Mouse (Mus musculus) spleen, postnatal 10 days (tissue): ENCODE measurements around the gene Igdcc4.

Source experiments
- DNase-seq, 2 experiments: peaks; one replicate each; pipeline ENCODE4 v3.0.0; 2021 to 2022; ENCODE audit warnings: low spot score in 2 of 2

Igdcc4 gene

DNA sequence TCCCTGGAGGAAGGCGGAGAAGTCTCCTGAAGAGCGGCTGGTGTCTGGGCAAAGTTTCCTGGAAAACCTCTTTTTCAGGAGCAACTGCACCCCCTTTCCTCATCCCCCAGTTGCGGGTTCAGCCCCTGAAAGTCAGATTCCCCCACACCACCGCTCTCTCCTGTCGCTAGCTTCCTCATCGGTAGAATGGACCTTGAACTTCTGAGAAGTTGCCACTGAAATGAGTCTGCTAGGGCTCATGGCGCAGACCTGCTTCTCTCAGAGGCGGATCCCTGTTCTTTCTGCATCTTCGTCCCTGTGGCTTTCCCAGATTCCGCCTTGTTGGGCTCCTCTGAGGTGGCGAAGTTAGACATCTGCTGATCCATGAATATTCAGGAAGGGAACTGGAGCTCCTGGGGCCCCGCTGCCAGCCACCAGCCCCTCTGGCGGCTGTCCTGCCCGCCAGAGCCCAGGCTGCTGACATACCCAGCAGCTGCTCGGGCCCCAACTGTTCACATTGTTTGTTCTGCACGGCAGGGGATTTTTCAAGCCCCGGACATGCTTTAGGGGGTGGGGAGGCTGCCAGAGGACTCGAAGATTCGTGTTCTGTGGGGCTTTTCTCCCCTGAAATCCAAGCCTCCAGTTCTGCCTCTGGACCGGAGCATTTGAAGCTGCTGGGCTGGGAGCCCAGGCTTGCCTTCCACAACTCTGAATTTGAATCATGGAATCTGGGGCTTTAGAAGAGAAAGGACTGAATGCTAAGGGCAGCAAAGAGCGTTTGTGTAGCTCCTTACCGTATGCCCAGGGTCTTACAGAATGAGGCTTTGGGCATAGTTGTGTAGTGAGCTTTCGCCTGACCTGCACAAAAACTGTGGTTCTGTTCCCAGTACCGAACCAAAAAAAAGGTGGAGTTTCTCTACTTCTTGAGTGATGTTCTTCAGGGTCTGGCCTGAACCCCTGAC lies 8.1 kb downstream of the Igdcc4 start:
- DNase-seq: no peak

DNA sequence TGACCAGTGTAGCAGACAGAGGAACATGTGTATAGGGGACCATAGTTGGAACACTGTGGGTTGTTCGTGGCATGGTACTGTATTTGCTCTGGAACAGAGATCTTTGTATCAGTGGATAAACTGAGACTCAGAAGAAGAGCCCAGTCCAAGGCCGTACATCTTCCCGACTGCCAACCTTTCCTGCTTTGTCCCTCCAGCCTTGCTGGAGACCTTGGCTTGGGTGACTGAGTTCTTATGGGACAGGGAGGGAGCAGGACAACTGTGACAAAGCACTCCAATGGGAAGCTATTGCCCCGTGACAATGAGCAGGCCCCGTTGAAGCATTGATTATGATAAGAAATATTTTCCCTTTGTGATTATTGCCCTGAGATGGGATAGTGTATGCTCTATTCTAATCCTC lies 10.4 kb downstream of the Igdcc4 start:
- no peak for DNase-seq

DNA sequence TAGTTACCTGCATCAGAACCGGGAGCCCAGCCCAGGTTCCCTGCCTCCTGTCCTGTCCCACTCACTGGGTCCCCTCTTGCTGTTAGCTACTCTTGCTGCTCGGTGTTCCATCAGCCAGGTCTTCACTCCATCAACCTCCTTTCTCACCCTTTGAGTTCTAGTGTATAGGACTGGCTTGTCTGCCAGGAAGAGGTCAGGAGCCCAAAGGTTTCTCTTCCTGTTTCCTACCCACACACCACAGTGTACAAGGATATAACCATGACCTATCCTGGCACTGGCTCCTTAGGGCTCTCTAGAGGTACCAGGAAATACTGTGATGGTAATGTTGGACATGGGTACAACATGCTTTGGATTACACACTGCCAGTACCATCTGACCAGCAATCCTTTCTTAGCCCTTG lies 12.4 kb downstream of the Igdcc4 start:
- no peak for DNase-seq

DNA sequence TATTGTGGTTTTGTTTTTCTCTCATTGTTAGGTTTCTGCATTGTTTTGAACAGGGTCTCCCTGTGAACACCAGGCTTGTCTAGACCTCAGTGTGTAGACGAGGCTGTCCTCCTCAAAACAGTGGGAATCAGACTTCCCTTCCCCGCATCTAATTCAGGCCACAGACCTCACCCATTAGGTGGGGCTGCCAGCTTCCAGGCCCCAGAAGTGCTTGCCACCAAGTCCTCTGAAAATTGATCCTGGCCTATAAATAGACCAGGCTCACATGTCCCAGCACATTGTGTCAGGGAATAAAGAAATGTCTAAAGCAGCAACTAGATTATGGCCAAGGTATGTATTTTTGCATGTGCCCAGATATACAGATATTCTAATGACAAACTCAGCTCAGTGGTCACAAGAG lies 14.6 kb downstream of the Igdcc4 start:
- no peak for DNase-seq

DNA sequence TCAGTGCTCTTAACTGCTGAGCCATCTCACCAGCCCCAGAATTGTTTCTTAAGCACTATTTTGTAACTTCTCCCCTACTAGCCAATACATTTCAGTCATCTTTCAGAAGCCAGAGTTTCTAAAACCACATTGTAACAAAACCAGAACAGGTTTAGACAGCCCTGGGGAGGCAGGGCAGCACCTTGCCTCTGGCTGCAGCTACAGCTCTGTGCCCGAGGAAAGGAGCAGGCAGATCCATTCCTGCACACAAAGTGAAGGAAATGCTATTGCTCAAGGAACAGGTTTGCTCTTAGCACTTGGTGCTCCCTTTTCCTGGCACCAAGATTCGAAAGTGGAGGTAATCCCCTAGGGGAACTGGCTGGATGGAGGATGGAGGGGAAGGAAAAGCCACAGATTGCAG lies 16.2 kb downstream of the Igdcc4 start:
- DNase-seq: no peak

DNA sequence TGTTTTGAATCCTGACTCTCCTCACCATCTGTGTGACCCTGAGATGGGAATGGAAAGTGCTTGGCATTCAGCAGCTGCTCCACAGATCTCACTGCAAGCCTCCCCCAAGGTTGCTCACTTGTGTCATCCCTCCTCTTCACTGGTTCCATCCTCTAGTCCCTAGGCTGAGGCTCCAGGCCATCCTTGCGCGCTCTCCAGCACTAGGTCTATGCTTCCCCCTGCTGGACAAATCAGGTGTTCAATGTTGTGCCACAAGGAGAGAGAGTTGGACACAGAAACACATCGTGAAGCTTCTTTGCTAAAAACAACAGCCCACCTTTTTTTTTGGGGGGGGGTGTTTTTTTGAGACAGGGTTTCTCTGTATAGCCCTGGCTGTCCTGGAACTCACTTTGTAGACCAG lies 19.6 kb downstream of the Igdcc4 start:
- peak; percentile 26 to 71 for DNase-seq

DNA sequence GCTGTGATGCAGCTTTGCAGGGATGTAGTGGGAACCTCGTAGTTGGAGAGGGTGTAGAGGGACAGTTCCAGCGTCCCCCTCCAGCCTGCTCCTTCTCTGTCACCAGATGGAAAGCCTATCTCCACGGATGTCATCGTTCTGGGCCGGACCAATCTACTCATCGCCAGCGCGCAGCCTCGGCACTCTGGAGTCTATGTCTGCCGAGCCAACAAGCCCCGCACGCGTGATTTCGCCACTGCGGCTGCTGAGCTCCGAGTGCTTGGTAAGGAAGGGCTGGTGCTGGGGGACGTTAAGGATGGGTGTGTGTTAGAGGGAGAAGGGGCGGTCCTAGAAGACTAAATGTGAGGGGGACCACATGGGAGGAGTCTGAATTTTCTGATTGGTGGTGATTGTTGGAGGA lies 21.3 kb downstream of the Igdcc4 start:
- no peak for DNase-seq

DNA sequence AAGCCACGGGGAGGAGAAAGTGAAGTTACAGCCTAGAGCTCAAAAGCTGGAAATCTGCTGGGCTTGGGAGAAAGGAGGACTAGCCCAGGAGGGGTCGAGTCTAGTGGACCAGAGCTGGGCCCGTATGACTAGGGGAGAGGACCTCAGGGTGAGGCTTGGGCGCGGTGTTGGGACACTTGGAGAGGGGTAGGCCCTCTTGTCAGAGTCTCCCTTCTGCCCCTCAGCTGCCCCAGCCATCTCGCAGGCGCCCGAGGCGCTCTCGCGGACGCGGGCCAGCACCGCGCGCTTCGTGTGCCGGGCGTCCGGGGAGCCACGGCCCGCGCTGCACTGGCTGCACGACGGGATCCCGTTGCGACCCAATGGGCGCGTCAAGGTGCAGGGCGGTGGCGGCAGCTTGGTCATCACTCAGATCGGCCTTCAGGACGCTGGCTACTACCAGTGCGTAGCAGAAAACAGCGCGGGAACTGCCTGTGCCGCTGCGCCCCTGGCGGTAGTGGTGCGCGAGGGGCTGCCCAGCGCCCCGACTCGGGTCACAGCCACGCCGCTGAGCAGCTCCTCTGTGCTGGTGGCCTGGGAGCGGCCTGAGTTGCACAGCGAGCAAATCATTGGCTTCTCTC lies 22.4 kb downstream of the Igdcc4 start:
- DNase-seq: peak; percentile 27 to 70

DNA sequence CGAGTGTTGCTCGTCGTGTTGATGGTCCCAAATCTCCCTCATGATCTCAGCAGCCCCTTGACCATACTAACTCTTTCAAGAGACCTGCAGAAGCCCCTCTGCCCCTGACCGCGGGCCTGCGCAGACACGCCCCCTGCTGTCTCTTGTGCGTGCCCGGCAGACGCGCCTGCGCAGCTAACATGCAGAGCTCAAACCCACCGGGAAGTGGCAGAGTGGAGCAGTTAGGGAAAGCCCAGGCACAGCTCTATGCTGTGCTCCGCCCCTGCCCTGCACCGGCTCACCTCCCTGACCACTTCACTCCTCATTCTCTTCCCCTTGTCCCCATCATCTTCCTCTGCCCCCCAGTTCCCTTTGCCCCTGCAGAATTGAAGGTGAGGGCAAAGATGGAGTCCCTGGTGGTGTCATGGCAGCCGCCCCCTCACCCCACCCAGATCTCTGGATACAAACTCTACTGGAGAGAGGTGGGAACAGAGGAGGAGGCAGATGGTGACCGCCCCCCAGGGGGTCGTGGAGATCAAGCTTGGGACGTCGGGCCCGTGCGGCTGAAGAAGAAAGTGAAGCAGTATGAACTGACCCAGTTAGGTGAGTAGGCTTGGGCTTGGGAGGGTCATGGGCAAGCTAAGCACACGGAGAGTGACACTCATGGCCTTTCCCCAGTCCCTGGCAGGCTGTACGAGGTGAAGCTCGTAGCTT lies 27.0 kb downstream of the Igdcc4 start:
- DNase-seq: peak in 1 of 2 experiments; percentile 64

DNA sequence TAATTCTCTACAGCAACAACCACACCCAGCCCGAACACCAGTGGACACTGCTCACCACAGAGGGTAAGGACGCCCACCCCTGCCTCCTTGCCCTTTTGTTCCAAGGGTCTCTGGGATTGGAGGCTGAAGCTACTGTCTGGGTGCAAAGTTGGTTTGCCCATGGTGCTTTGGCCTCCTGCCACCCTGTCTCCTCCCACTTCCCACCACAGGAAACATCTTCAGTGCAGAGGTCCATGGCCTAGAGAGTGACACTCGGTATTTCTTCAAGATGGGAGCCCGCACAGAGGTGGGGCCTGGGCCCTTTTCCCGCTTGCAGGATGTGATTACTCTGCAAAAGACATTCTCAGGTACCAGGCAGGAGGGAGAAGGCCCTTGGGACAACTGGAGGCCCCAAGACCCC lies 30.4 kb downstream of the Igdcc4 start:
- DNase-seq: no peak

DNA sequence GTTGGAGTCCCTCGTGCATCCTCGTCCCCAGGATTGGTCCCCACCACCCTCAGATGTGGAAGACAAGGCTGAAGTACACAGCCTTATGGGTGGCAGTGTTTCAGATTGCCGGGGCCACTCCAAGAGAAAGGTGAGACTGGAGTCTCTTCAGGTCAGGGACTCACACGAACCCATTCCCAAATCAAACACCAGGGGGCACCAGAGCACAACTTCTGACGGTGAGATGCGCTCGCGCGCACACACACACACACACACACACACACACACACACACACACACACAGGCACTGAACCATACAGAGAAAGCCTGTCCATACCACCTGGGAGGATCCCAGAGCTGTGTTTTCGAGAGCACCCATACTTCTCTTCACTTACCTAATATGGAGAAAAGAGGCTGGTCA lies 32.5 kb downstream of the Igdcc4 start:
- DNase-seq: peak; percentile 62 to 85

DNA sequence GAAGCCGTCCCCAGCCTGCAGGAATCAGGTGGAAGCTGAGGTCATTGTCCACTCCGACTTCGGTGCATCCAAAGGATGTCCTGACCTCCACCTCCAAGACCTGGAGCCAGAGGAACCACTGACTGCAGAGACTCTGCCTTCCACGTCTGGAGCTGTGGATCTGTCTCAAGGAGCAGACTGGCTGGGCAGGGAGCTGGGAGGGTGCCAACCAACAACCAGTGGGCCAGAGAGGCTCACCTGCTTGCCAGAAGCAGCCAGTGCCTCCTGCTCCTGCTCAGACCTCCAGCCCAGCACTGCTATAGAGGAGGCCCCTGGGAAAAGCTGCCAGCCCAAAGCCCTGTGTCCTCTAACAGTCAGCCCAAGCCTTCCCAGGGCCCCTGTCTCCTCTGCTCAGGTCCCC lies 33.8 kb downstream of the Igdcc4 start:
- DNase-seq: no peak

DNA sequence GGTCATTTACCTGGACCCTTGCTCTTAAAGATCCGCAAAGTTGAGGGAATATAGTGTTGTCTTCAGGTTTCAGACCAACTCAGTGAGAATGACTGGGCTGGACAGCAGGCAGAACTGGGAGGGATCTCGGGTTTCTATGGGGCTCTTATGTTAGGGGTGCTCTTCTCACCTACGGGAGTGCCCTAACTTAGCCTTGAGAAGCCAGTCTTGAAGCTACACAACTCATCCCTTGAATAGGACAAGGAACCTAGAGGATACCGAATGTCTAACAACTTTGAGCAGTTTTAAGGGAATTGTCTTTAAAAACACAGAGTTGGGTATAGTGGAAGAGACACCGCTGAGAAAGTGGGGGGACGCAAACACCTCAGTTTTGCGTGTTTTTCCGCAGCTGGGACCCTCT lies 39.2 kb downstream of the Igdcc4 start:
- DNase-seq: no peak

DNA sequence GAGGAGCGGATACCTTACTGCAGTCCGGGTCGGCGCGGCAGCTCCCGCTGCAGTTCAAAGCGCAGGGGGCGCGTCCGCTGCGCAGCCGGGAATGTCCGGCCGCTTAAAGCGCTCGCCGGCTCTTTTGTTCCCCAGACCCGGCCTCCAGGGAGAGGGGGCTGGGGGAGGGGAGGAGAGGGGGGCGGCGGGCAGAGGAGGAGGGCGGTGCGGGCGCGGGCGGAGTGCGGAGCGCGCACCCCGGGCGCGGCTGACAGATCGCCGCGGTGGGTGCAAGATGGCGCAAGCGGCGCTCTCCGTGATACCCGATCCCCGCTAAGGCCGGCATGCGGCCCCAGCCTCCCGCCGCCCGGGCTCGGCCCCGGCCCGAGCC lies 39.6 kb downstream of the Igdcc4 start, which contains the start of gene Igdcc3:
Gene Igdcc3 (plus strand): TSS at position 254 of the 370 bp plus-strand sequence.
- DNase-seq: no peak

DNA sequence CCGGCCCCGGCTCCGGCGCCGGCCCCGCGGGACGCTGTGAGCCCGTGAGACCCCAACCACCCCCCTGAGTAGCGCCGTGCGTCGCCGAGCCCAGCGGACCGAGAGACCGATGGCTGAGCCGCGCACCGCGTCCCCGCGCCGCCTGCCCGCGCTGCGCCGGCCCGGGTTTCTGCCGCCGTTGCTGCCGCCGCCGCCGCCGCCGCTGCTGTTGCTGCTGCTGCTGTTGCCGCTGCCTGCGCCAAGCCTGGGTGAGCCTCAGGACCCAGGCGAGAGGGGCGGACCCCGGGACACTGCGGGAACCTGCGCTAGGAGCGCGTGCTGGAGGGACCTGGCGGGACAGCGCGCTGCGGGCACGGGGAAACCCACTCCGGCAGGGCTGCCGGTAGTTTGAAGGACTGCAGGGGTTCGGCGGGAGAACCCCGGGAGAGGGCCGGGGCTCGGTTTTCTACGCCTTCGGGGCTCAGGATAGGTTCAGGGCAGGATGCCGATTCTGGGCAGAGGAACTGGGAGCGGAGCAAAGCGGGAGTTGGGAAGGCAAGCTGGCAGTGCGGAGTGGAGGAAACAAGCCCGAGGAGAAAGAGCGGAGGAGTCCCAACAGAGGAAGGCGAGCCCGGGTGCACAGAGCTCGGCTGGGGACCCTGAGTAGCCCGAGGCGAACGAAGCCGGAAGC lies 40.2 kb downstream of the Igdcc4 start:
- peak in 1 of 2 experiments; percentile 24 for DNase-seq

DNA sequence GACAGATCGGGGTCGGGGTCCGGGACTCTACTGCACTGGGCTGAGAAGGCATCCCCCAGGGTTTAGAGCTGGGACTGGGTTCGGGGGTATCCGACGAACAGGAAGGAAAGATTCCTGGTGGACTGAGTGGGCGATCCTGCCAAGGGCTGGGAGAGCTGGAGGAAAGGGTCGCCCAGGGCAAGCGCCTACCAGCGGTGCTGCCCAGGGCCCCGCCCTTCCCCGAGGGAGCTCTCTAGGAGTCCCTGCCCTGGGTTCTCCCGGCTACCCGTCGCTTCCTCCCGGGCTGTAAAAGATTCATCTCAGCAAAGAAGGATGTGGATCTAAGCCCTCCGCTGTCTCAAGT lies 40.7 kb downstream of the Igdcc4 start:
- DNase-seq: peak in 1 of 2 experiments; percentile 14

DNA sequence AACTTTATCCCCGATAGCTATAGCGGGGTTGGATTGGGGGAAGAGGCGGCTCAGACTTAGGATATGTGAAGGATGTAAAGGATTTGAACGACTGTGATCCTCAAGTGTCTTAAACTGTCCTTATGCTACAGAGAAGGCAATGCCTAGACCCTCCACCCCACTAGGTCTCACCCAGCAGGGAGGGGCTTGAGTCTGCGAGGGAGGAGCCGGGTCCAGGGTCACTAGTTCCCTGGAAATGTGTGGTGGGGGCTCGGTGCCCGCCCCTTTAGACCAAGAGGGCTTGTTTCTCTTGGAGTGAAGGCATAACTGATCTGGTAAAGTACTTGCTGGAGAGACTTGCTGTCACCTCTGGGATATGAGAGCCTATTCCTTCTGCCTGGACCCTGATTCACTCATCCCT lies 41.1 kb downstream of the Igdcc4 start:
- no peak for DNase-seq

DNA sequence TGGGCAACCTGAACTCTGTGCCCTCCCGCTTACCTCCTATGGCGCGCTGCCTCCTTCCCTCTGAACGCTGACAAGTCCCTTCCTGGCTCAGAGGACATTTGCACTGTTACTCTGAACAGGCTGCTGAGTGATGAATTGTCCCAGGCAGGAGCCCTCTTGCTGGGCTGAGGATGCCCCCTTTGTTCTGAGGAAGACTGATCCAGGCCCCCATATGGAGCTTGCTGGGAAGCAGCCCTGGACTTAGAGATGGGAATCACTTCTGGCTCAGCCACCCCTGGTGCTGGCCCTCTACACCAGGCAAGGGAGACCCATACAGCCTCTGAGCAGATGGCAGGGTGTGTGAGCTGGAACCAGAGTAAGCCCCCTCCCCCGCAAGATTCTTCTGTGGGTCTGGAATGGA lies 44.7 kb downstream of the Igdcc4 start:
- no peak for DNase-seq

DNA sequence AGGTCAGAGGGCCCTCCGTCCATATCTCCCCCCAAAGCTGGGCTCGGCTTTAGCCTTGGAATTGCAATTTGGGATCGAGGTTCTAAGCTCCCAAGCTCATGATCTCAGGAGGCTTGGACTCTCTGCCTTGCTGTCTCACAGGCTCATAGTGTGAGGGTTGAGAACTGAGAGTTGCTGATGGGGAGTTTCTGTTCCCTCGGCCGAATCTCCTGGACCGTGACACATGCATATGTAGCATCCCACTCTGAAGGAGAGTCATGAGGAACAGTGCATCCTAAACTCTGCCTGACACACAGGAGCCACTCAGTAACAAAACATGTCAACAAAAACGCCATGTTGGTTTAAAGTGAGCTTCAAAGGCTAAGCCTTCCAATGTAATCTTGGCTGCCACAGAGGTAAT lies 47.2 kb downstream of the Igdcc4 start:
- DNase-seq: no peak

DNA sequence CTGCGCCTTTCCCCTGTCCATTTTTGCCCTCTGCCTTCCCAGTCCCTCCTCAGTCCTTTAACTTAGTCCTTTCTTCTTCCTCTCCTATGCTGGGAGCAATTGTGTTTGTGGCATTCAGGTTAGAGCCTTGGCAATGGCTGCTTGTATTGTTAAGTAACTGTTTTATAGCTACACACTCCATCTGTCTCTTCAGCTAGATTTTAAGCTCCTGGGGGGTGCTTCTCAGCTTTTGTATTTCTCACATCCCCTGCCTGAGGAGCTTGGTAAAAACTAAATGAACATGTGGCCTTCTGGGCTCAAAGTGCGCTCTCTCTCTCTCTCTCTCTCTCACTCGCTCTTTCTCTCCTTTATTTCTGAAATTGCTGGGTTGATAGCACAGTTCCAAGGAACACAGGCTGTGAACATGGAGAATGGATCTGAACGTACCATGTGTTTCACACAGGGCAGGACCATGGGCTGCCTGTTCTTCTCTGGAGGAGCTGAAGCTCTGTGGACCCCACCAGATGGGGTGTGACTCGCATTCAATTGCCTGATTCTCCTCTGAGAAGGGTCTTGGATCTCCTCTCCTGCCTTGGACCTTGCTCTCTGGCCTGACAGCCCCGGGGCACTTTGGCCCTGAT lies 51.5 kb downstream of the Igdcc4 start:
- DNase-seq: no peak

DNA sequence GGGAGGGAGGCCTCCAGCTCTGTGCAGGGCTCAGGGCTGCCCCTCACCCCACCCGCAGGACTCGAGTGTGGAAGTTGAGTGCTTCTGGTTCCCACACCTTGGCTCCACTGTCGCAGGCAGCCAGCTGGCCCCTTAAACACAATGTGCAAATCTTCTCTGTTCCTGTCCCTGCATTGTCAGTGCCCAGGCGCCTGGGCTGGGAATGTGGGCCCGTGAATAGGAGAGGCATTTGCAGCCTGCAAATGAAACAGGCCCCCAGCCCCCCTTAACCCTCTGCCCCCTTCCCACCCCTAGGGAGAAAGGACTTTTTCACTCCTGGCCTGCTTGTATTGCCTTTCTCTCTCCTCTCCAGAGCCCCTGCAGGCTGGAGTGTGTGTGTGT lies 52.0 kb downstream of the Igdcc4 start:
- no peak for DNase-seq
